Mouse (Mus musculus) gastrocnemius, postnatal 36 days (tissue): ENCODE results near the gene Ccnd3. TPM values are rescaled to one million over a fixed set of nuclear protein-coding genes. Genes with fewer than 3 reads are reported as not detected.
"Not testable (repeated sequence)": the region's sequence is repeated elsewhere in the genome, so short reads cannot be mapped to it uniquely, and the experiment has no call there.

ENCODE experiments used
- DNase-seq, 2 experiments: peaks; one replicate each; pipeline ENCODE4 v3.0.0; 2022
- intact Hi-C: fragments of 180-260 bp; cut with DNase I; formaldehyde crosslinking; loops from one replicate; pipeline ENCODE4 v1.15.1; 2025
- total RNA-seq, 2 experiments: library from RNA; stranded (reverse); gene quantifications; 2 replicates each; pipeline ENCODE4 v1.2.3; 2021

The Ccnd3 gene
- total RNA-seq, 2 experiments from 2014 or later = 31.4 to 31.5 TPM

- no peak for DNase-seq
- intact Hi-C loops = no loop called here
Observed at GRCm38 (mm10) chr17:47580962-47581361, 76.1 kb downstream of the Ccnd3 start.

DNA sequence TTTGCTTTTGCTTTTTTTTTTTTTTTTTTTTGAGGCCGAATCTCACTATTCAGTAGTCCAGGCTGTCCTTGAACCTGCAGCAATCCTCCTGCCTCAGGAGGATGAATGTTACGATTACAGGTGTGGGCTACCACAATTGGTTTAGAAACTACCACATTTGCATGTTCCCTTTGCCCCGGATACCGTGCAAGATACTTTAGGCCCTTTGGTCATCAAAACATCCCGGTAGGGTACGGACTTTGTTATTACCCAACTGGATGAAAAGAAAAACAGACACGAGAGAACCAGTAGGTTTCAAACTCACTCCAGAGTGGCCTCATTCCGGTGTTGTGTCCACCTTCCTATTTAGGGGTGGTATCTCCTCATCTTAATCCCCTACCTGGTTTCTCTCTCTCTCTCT lies 83.7 kb downstream of the Ccnd3 start:
- intact Hi-C loops = no loop called here
- no peak for DNase-seq

DNA sequence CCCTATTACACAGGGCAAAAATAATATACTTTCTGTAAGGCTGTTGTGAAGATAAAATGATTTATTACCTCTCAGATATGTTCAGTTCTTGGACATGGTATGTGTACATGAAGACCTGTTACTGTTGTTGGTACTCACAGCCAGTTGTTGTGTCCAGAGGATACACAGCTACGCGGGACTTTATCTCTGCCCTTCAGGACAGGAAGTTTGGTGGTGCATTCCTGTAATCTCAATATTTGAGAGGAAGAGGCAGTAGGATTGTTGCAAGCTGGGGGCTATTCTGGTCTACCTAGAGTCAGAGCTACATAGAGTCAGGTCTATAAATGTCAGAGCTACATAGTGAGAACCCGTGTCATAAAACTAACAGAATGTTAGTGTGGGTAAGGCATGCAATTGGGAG lies 86.2 kb downstream of the Ccnd3 start:
- intact Hi-C loops = no loop called here

DNA sequence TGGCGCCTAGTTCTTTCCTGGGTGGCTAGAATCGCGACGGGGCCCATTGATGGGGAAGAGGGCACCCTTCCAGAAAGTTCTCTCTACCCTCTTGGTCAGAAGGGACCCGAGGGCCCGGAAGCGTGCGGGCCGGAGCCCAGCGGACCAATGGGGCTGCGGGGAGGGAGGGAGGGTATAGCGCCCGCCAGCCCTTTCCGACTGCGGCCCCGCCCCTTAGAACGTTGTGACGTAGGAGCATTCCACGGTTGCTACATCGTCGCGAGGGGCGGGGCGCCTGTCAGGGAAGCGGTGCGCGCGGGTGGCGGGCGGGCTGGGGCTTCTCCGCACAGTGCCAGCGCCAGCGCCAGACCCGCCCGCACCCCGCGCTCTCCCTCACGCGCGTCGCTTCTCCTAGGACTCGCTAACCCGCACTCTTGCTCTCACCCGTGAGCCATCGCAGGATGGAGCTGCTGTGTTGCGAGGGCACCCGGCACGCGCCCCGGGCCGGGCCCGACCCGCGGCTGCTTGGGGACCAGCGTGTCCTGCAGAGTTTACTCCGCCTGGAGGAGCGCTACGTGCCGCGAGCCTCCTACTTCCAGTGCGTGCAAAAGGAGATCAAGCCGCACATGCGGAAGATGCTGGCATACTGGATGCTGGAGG lies 88.5 kb downstream of the Ccnd3 start:
- intact Hi-C loops = no loop called here
- DNase-seq = peak; percentile 88 to 94

More for the DNA sequence above, 86.2 kb downstream of the Ccnd3 start:
- no peak for DNase-seq

DNA sequence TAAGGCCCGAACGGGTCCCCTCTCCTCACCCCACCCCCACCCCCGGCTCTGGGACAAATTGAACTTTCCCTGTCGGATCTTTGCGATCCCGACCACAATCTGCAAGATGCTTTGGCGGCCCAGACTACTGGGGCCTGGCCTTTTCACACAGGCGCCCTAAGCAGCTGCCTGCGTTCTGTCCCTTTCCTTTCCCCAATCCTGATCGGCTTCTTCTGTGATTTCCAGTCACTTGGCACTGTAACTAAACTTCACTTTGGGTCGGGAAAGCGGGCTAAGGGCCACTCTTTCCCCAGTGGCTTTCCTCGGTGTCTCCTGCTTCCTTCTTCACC lies 89.0 kb downstream of the Ccnd3 start:
- intact Hi-C loops = no loop called here

GRCm38 (mm10) chr17:47594183-47594968 lies 89.5 kb downstream of the Ccnd3 start:
- intact Hi-C loops = no loop called here
- peak in 1 of 2 experiments; percentile 35 for DNase-seq

More for the DNA sequence above, 89.0 kb downstream of the Ccnd3 start:
- DNase-seq = no peak

GRCm38 (mm10) chr17:47594969-47595247 lies 90.1 kb downstream of the Ccnd3 start:
- DNase-seq = no peak
- intact Hi-C loops = loop anchor here (5.0 kb wide), 1 partner anchor 83 kb away; no protein-coding TSS in a partner anchor

DNA sequence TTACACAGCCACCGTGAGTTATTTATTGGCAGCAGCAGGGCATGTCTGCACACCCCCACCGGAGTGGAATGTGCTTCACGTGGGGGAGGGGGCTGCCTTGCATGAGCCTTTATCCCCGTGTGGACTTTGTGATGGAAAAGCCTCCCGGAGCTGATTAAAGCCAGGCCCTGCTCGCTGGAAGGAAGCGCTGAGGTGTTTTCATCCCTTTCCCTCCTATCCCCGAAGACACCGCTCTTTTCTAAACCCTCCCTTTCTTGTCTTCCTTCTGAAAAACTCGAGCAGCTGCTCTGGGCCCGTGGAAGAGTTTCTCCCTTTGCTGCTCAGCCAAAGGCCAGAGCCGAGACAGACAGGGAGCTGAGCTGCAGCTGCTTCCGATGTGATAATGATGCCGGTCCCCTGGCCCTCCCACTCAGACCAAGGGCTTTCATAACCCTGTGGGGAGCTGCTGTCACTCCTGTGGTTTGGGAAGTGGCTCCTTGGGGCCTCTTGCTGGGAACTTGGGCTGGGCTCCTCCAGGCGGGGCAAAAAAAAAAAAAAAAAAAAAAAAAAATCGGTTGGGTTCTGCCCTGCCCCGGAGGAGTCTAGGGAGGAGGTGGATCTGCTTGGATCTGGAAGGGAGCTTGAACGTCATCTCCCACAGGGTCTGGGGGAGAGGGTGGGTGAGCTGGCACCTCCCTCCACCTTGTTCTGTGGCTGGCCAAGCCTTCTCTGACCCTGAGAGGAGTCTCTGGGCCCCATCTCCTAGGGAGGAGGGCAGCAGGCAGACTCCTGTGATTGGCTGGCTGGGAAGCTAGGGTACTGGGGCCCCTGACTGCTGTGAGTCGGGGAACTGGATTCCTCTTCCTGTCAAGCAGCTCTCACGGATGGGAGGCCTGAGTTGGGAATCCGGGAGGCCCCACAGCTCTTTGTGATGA lies 90.7 kb downstream of the Ccnd3 start:
- DNase-seq = peak; percentile 41
- intact Hi-C loops = loop anchor here (5.0 kb wide), 1 partner anchor 83 kb away; no protein-coding TSS in a partner anchor

GRCm38 (mm10) chr17:47596162-47596838 lies 91.4 kb downstream of the Ccnd3 start:
- intact Hi-C loops = loop anchor here (5.0 kb wide), 1 partner anchor 84 kb away; no protein-coding TSS in a partner anchor

GRCm38 (mm10) chr17:47596839-47597164 lies 92.0 kb downstream of the Ccnd3 start:
- no peak for DNase-seq
- intact Hi-C loops = loop anchor here (5.0 kb wide), 1 partner anchor 85 kb away; no protein-coding TSS in a partner anchor

More at GRCm38 (mm10) chr17:47596162-47596838, 91.4 kb downstream of the Ccnd3 start:
- DNase-seq = no peak

- intact Hi-C loops = loop anchor here (5.0 kb wide), 1 partner anchor 85 kb away; no protein-coding TSS in a partner anchor
- DNase-seq = no peak
Observed at GRCm38 (mm10) chr17:47597261-47597660, 92.4 kb downstream of the Ccnd3 start.

DNA sequence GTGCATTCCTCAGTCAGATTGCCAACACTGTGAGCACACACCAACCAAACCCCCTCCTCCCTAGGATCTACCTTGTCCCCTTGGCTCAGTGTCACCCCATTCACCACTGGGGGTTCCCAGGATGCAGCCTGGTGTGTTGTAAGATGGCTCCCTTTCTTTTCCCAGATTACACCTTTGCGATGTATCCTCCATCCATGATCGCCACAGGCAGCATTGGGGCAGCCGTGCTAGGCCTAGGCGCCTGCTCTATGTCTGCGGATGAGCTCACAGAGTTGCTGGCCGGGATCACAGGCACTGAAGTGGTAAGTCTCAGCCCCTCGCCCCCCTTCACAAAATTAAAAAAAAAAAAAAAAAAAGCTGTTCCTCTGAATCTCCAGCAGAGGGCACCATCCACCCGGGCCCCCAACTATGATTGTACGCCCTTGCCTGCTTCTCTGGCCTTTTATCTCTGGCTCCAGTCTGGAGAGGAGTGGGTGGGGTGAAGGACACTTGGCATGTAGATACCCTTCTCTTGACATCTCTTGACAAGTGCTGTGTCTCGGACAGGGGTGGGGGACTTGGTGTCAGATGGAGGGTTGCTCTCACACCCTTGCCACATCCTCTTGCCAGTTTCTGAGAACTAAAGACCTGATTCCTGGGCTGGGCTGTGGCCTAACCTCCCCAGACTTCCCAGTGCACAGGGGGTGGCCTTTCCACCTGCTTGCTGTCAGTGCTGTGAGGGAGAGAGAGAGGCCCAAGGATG lies 93.2 kb downstream of the Ccnd3 start:
- intact Hi-C loops = loop anchor here (5.0 kb wide), 1 partner anchor 86 kb away; no protein-coding TSS in a partner anchor
- no peak for DNase-seq

DNA sequence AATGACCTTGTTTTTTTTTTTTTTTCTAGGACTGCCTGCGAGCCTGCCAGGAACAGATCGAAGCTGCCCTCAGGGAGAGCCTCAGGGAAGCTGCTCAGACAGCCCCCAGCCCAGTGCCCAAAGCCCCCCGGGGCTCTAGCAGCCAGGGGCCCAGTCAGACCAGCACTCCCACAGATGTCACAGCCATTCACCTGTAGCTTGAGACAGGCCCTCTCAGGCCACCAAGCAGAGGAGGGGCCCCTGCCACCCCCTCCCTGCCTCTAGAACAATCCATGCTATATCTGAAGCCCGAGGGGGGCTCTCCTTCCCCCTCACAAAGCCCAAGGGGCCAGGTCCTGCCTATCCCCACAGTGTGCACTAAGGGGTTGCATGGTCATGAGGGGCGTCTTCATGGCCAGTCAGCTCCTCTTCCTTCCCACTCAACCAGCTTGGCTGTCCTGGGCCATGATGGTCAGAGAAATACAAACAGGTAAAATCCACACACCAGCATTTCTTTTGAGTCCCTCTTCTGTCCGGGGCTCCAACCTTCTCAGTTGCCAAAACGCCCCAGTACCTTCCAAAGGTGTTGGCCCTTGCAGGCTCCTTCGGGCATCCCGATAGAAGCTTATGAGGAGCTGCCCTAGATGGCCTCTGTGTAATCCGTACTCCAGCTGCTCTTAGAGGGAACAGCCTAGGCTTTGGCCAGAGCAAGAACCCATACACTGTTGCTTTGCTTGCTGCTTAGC lies 93.9 kb downstream of the Ccnd3 start:
- intact Hi-C loops = loop anchor here (5.0 kb wide), 1 partner anchor 86 kb away; no protein-coding TSS in a partner anchor
- DNase-seq = not testable (repeated sequence)

- DNase-seq = no peak
- intact Hi-C loops = loop anchor here (5.0 kb wide), 1 partner anchor 87 kb away; no protein-coding TSS in a partner anchor
Observed at GRCm38 (mm10) chr17:47599511-47600297, 94.9 kb downstream of the Ccnd3 start.

GRCm38 (mm10) chr17:47600601-47601388 lies 95.9 kb downstream of the Ccnd3 start:
- intact Hi-C loops = no loop called here
- DNase-seq = no peak

- DNase-seq = no peak
- intact Hi-C loops = no loop called here
Observed at GRCm38 (mm10) chr17:47601389-47601755, 96.5 kb downstream of the Ccnd3 start.

- DNase-seq = no peak
- intact Hi-C loops = no loop called here
Observed at GRCm38 (mm10) chr17:47602289-47602688, 97.4 kb downstream of the Ccnd3 start.
